13 mouse cellular contexts compared by ENCODE assay signal in genomic region chrX:11859396-11859795, GRCm38 (mm10).
DNase-seq lines count a peak whose midpoint lies in the region; ATAC-seq and TF ChIP-seq lines count a peak whose summit lies in the region.
"Had no signal": no experiment of that assay in that cellular context is flagged by ENCODE, and none has a peak within 500 bp of the region (broad histone marks: within the 10 kb centered on the region; RNA-seq: fewer than 3 reads in every experiment).

No protein-coding gene starts in this region.

- peak; percentile 39; the same call in 1 of the 2 replicates for TF ChIP-seq CTCF in kidney, postnatal 0 days (IDR thresholded peaks at IDR 0.05; ENCODE audit: low read depth)

- H3K27me3 ChIP-seq in kidney, postnatal 0 days (ENCODE audit: insufficient read depth, low read length), result no peaks in the 10 kb centered on the region; the same call in 1 of the 2 replicates
- H3K27me3 ChIP-seq in midbrain, embryonic 11.5 days (ENCODE audit: control insufficient read depth, insufficient read depth, low read length), result peaks cover 14% of the 10 kb centered on the region
- no peaks in the 10 kb centered on the region for H3K27me3 ChIP-seq in midbrain, embryonic 15.5 days (replicated peaks)

- H3K4me3 ChIP-seq in kidney, postnatal 0 days (replicated peaks; ENCODE audit: low read depth, low read length), result no peak overlapping the region
- no peak overlapping the region for H3K4me3 ChIP-seq in midbrain, embryonic 11.5 days (ENCODE audit: low read depth, low read length)
- H3K4me3 ChIP-seq in midbrain, embryonic 15.5 days, result no peak overlapping the region

- H3K4me2 ChIP-seq in kidney, postnatal 0 days (ENCODE audit: low read length), result no peak overlapping the region
- H3K4me2 ChIP-seq in midbrain, embryonic 11.5 days, result no peak overlapping the region
- H3K4me2 ChIP-seq in midbrain, embryonic 15.5 days, result no peak overlapping the region
- H3K4me2 ChIP-seq: hindbrain, embryonic 14.5 days had no signal

- no peak overlapping the region for H3K9ac ChIP-seq in kidney, postnatal 0 days (ENCODE audit: low read depth, low read length)
- no peak overlapping the region for H3K9ac ChIP-seq in midbrain, embryonic 11.5 days (ENCODE audit: low read length)
- H3K9ac ChIP-seq in midbrain, embryonic 15.5 days, result no peak overlapping the region
- H3K9ac ChIP-seq: hindbrain, embryonic 14.5 days; liver, embryonic 14.5 days had no signal

- no peaks in the 10 kb centered on the region for H3K4me1 ChIP-seq in kidney, postnatal 0 days (replicated peaks; ENCODE audit: insufficient read depth, low read length)
- no peaks in the 10 kb centered on the region for H3K4me1 ChIP-seq in midbrain, embryonic 11.5 days (ENCODE audit: control insufficient read depth, insufficient read depth, low read length)
- peaks cover 18% of the 10 kb centered on the region for H3K4me1 ChIP-seq in midbrain, embryonic 15.5 days

- 59% methylated on average over 9 of the region's 9 CpGs for whole genome bisulfite sequencing in kidney, postnatal 0 days
- 67% methylated on average over 9 of the region's 9 CpGs for WGBS in midbrain, embryonic 11.5 days
- WGBS in midbrain, embryonic 15.5 days, result 57% methylated on average over 9 of the region's 9 CpGs

- no peak for ATAC-seq in kidney, postnatal 0 days (replicated peaks; ENCODE audit: low FRiP score, low read depth)
- ATAC-seq in midbrain, embryonic 11.5 days (ENCODE audit: low FRiP score), result no peak
- ATAC-seq in midbrain, embryonic 15.5 days (replicated peaks), result no peak

- DNase-seq in cerebellum, postnatal 10 days, result peak; percentile 35 to 45
- no peak for DNase-seq in cerebellum, adult 9-11 months
- DNase-seq in kidney, postnatal 0 days (ENCODE audit: low spot score), result peak; percentile 14
- DNase-seq in kidney, adult 11 months, result no peak
- peak; percentile 80 for DNase-seq in midbrain, embryonic 11.5 days (ENCODE audit: low spot score, missing footprints)
- DNase-seq in NIH3T3 (ENCODE audit: low read depth), result peak; percentile 27
- DNase-seq in yolk sac, embryonic 10.5 days (ENCODE audit: low spot score), result no peak
- DNase-seq: adrenal gland, postnatal 25 days; kidney, adult 8-10 months; thymus, postnatal 14 days had no signal

- H3K9me3 ChIP-seq in kidney, postnatal 0 days (replicated peaks; ENCODE audit: low read length), result no peaks in the 10 kb centered on the region
- H3K9me3 ChIP-seq in midbrain, embryonic 11.5 days (ENCODE audit: control insufficient read depth, low read length), result no peaks in the 10 kb centered on the region
- no peaks in the 10 kb centered on the region for H3K9me3 ChIP-seq in midbrain, embryonic 15.5 days

- no peak overlapping the region for H3K27ac ChIP-seq in kidney, postnatal 0 days
- no peak overlapping the region for H3K27ac ChIP-seq in midbrain, embryonic 11.5 days (ENCODE audit: low read depth, low read length)
- H3K27ac ChIP-seq in midbrain, embryonic 15.5 days, result no peak overlapping the region
- H3K27ac ChIP-seq: hindbrain, embryonic 14.5 days; liver, embryonic 14.5 days had no signal

- H3K36me3 ChIP-seq in kidney, postnatal 0 days (ENCODE audit: insufficient read depth, low read length), result no peaks in the 10 kb centered on the region
- H3K36me3 ChIP-seq in midbrain, embryonic 11.5 days (ENCODE audit: control insufficient read depth, insufficient read depth, low read length), result no peaks in the 10 kb centered on the region
- no peaks in the 10 kb centered on the region for H3K36me3 ChIP-seq in midbrain, embryonic 15.5 days (replicated peaks)

Comparison
In these comparisons a context has a peak if more than half of its experiments do, and no peak if none do; other contexts are left out.
1. DNase-seq: peak in cerebellum, postnatal 10 days (2 of 2), kidney, postnatal 0 days (single experiment), midbrain, embryonic 11.5 days (single experiment) and NIH3T3 (single experiment); none in cerebellum, adult 9-11 months (single experiment), kidney, adult 11 months (single experiment) and yolk sac, embryonic 10.5 days (single experiment).